Mouse (Mus musculus) hematopoietic stem cell, adult 5-6 weeks (primary cell): ENCODE results near the gene Mbnl3. TPM values are rescaled to one million over a fixed set of nuclear protein-coding genes. Genes with fewer than 3 reads are reported as not detected.

Experiments used
- ATAC-seq, 2 experiments: fragments of 125-278 bp in 1 of 2; replicated peaks in 1 of 2; 2 replicates each; pipeline ENCODE4 v1.8.0; 2016 to 2017; ENCODE audit warnings: inconsistent platforms in 2 of 2, mild to moderate bottlenecking in 2 of 2, moderate number of reproducible peaks in 2 of 2, low read depth in 1 of 2, moderate TSS enrichment in 1 of 2; ENCODE audit not compliant: low FRiP score in 2 of 2, poor library complexity in 2 of 2, severe bottlenecking in 2 of 2, insufficient read depth in 1 of 2, low TSS enrichment in 1 of 2
- total RNA-seq: library from RNA; stranded (forward); fragments of 172-1452, 232-1000 nt; gene quantifications from 2 replicates; pipeline ENCODE4 v1.2.3, GENCODE M21; 2017

Mbnl3 gene
- 43.8 and 45.4 TPM in 2 replicates for total RNA-seq

- no peak for ATAC-seq
Measured at GRCm38 (mm10) chrX:51206432-51206831, at the start of gene Mbnl3. TSS of gene Mbnl3 (minus strand) at chrX:51206532.

GRCm38 (mm10) chrX:51205548-51206324, 596 bp downstream of the Mbnl3 start:
- peak; percentile 40 to 52; a peak in 3 of 4 replicates for ATAC-seq

- ATAC-seq: peak; percentile 85 to 89
Measured at GRCm38 (mm10) chrX:51204626-51205547, 1.4 kb downstream of the Mbnl3 start.

- ATAC-seq: no peak
Measured at GRCm38 (mm10) chrX:51197012-51197411, 9.3 kb downstream of the Mbnl3 start.

- no peak for ATAC-seq
Measured at GRCm38 (mm10) chrX:51171914-51172313, 34.4 kb downstream of the Mbnl3 start.

GRCm38 (mm10) chrX:51171413-51171812, 34.9 kb downstream of the Mbnl3 start:
- no peak for ATAC-seq

- ATAC-seq: no peak
Measured at GRCm38 (mm10) chrX:51170404-51170803, 35.9 kb downstream of the Mbnl3 start.

GRCm38 (mm10) chrX:51169476-51170045, 36.8 kb downstream of the Mbnl3 start:
- peak; percentile 39 to 46; a peak in 2 of 4 replicates for ATAC-seq

GRCm38 (mm10) chrX:51167976-51168375, 38.4 kb downstream of the Mbnl3 start:
- no peak for ATAC-seq

- ATAC-seq: no peak
Measured at GRCm38 (mm10) chrX:51164766-51165165, 41.6 kb downstream of the Mbnl3 start.

GRCm38 (mm10) chrX:51148436-51148835, 57.9 kb downstream of the Mbnl3 start:
- ATAC-seq: no peak

GRCm38 (mm10) chrX:51146351-51146750, 60.0 kb downstream of the Mbnl3 start:
- ATAC-seq: peak; percentile 58 to 69; a peak in 3 of 4 replicates

- no peak for ATAC-seq
Measured at GRCm38 (mm10) chrX:51140055-51140454, 66.3 kb downstream of the Mbnl3 start.

GRCm38 (mm10) chrX:51131325-51131724, 75.0 kb downstream of the Mbnl3 start:
- no peak for ATAC-seq

- ATAC-seq: no peak
Measured at GRCm38 (mm10) chrX:51102748-51103147, 103.6 kb downstream of the Mbnl3 start.

- peak; percentile 69 to 71; a peak in 3 of 4 replicates for ATAC-seq
Measured at GRCm38 (mm10) chrX:51084972-51085371, 121.4 kb downstream of the Mbnl3 start.

GRCm38 (mm10) chrX:51084211-51084610, 122.1 kb downstream of the Mbnl3 start:
- ATAC-seq: no peak

- no peak for ATAC-seq
Measured at GRCm38 (mm10) chrX:51076744-51077143, 129.6 kb downstream of the Mbnl3 start.
